Mouse (Mus musculus) midbrain, embryonic 13.5 days (tissue): ENCODE measurements at regions not wholly inside any gene's neighbourhood (a gene's known extent, or its start where the extent isn't known, plus 50 kb on each side); places are given as distances from the start of the nearest gene placed in this dataset.

ENCODE experiments used
- ATAC-seq: fragments of 200-750 bp; cut with Nextera tagmentation; 2 replicates; pipeline ENCODE4 v1.8.0; 2017; ENCODE audit warnings: mild to moderate bottlenecking, moderate TSS enrichment, moderate library complexity
- H3K27ac ChIP-seq: fragments of 300-500 bp; sonication (generic); 2 replicates; pipeline ENCODE4 v1.5.1; 2015; ENCODE audit warnings: inconsistent platforms, mild to moderate bottlenecking, moderate library complexity
- H3K27me3 ChIP-seq: fragments of 300-500 bp; sonication (generic); 2 replicates; pipeline ENCODE4 v1.6.1; 2015; ENCODE audit warnings: mild to moderate bottlenecking, inconsistent platforms
- H3K36me3 ChIP-seq: fragments of 300-500 bp; sonication (generic); 2 replicates; pipeline ENCODE4 v1.6.1; 2015; ENCODE audit warnings: mild to moderate bottlenecking, inconsistent platforms
- H3K4me1 ChIP-seq: fragments of 300-500 bp; sonication (generic); replicated peaks from 2 replicates; pipeline ENCODE4 v1.6.1; 2015; ENCODE audit warnings: inconsistent platforms
- H3K4me2 ChIP-seq: fragments of 300-500 bp; sonication (generic); replicated peaks from 2 replicates; pipeline ENCODE4 v1.6.1; 2015; ENCODE audit warnings: moderate library complexity, mild to moderate bottlenecking, inconsistent platforms
- H3K4me3 ChIP-seq: fragments of 300-500 bp; sonication (generic); replicated peaks from 2 replicates; pipeline ENCODE4 v1.5.1; 2015; ENCODE audit warnings: mild to moderate bottlenecking, inconsistent platforms
- H3K9ac ChIP-seq: fragments of 300-500 bp; sonication (generic); replicated peaks from 2 replicates; pipeline ENCODE4 v1.6.1; 2015; ENCODE audit warnings: mild to moderate bottlenecking, inconsistent platforms
- H3K9me3 ChIP-seq: fragments of 300-500 bp; sonication (generic); 2 replicates; pipeline ENCODE4 v1.6.1; 2016; ENCODE audit warnings: mild to moderate bottlenecking, inconsistent platforms
- WGBS: fragments of 180-500 bp; shearing (Covaris S2); methylation state at CpG from one replicate; pipeline ENCODE4 v1.1.7; 2015; 5-methylcytosine and 5-hydroxymethylcytosine counted together

DNA sequence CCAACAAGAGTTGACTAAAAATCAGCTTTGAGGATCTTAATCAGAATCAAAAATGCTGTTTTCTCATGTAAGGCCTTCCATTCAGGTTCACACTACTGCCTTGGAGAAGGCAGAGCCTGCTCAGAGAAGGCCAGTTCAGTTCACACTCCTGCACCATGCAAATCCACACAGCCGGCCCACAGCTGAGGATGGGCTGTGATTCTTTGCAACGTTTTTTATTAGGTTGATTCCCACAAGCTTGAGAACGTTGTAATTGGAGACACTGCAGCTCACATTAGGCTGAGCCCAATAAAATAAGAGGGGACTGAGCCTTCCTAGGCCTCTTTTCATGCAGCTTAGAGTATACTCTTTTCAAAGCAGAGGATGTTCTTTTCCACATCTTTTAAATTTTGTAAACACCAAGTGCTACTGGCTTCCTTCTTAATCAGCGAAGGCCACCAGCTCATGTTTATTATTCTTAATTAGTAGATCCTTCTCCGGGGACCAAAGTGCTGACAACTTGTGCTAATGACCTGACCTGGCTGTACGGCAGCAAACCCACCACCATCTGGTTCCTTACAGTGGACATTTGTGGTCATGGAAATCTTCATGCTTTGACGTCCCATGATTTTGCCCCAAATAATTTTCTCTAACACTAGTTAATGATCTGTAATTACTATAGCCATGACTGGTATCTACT is 549.8 kb downstream of the Nfib start:
- 63% methylated on average over 7 of the region's 7 CpGs for WGBS
- ATAC-seq: no peak

DNA sequence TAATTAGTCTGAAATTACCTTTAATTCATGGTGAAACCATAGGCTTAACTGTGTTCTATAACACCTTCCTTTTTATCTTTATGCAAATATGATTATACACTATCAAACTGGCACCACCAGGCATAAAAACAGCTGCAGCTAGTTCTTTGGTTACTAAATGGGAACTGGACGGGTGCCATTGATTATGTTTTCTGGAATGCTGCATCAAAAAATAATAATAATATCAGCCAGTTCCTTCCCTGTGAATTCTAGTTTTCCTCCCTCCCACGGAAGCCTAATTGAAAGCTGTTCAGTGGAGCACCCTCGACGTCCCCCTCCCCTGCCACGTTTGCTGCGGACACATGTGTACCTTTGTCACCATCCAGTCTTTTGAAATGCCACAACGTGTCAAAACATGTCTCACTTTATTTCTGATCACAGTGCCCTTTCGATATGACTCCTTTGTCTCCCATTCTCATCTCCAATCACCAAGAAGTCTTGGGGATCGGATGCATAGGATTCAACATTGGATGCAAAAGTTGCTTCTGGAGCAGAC is 551.5 kb downstream of the Nfib start:
- ATAC-seq: no peak
- no peaks in the 10 kb centered on the region for H3K4me1 ChIP-seq
- H3K27me3 ChIP-seq: no peaks in the 10 kb centered on the region
- H3K36me3 ChIP-seq: no peaks in the 10 kb centered on the region
- no peak overlapping the region for H3K9ac ChIP-seq
- H3K9me3 ChIP-seq: no peaks in the 10 kb centered on the region
- H3K4me3 ChIP-seq: no peak overlapping the region
- no peak overlapping the region for H3K27ac ChIP-seq
- 88% methylated on average over 9 of the region's 9 CpGs for WGBS
- H3K4me2 ChIP-seq: no peak overlapping the region

More for the DNA sequence above, 549.8 kb downstream of the Nfib start:
- H3K4me1 ChIP-seq: no peaks in the 10 kb centered on the region
- H3K27ac ChIP-seq: no peak overlapping the region
- H3K27me3 ChIP-seq: no peaks in the 10 kb centered on the region
- no peak overlapping the region for H3K9ac ChIP-seq
- H3K4me3 ChIP-seq: no peak overlapping the region
- no peaks in the 10 kb centered on the region for H3K9me3 ChIP-seq
- no peaks in the 10 kb centered on the region for H3K36me3 ChIP-seq
- H3K4me2 ChIP-seq: no peak overlapping the region

DNA sequence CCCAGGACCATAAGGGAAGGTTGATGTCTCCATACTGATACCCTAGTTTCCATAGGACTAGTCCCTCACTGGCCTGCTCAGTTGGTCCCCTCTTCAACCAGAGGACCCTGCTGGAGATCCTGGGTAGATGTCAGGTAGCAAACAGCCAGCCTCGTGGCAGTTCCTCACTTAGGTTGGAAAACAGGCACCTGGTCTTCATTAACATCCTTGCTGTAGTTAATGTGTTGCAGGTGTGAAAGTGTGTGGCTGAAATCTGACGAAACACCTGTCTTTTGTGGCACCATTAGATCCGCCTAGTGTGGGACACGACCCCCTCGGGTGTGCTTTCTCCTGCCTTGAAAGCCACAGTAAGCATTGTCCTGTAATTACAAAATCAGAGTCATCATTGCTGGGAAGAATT is 551.9 kb downstream of the Nfib start:
- no peak for ATAC-seq
- Histone ChIP-seq H3K9me3 (no peaks in the 10 kb centered on the region), H3K9ac (no peak overlapping the region), H3K4me2 (no peak overlapping the region), H3K27me3 (no peaks in the 10 kb centered on the region), H3K4me3 (no peak overlapping the region), H3K27ac (no peak overlapping the region), H3K4me1 (no peaks in the 10 kb centered on the region), H3K36me3 (no peaks in the 10 kb centered on the region)
- 84% methylated on average over 5 of the region's 5 CpGs for WGBS

DNA sequence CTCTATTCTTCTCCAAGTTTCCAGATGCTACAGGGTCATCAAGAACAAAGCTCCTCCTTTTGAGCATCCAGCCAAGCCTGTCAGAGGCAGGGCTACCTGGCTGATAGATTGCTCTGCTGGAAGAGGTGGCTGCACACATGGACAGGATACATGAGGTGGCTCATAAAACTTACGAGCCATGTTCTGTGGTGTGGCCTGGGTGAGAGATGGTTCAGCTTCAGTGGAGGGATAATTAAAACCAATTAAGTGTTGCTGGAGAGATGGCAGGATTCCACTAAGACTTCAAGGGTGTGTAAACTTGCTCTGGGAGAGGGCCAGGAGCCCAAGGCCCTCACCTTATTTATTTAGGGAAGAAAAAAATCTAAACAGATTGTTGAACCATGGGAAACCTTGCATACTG is 555.6 kb downstream of the Nfib start:
- Histone ChIP-seq H3K4me1 (no peaks in the 10 kb centered on the region), H3K36me3 (no peaks in the 10 kb centered on the region), H3K4me2 (no peak overlapping the region), H3K9me3 (no peaks in the 10 kb centered on the region), H3K4me3 (no peak overlapping the region), H3K9ac (no peak overlapping the region), H3K27me3 (no peaks in the 10 kb centered on the region), H3K27ac (no peak overlapping the region)
- WGBS: 86% methylated on average over 1 of the region's 1 CpGs
- no peak for ATAC-seq

DNA sequence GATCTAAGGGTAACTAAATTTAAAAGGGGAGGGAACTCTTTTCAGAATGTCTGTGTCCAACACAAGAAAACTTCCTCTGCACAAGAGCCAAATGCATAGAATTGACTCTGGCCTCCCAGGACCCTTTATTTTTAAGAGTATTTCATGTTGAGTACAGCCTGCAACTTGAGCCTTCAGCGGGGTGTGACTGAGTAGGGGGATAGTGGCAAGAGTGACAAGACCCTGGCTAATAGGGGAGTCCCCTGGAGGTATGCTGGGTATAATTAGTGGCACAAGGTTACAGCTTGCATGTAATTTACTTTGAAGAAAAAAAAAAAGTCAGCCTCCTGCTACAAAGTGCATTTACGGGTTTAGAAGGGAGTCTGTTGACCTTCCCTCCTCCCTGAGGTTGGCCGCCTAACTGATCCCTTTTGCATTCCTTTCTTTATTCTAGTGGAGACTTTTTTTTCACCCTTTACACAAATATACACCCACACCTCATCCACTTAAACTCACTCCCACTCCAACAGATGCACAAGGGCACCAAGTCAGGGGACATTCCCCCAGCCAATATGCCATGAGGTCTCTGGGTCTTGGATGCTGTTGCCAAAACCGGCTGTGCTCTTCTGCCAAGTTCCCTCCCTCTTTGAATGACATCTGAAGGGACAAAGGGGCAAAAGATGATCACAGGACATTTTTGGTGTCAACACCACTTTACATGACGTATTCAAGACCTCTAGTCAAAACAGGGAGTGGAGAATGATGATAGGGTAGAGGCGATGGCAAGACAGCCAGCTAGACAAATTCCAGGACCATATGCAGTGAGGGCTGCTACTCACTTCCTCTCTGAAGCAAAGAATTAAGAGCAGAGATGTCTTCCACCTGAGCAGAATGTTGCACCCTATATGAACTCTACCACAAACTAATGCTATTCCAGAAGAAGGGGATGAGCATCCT is 557.2 kb downstream of the Nfib start:
- Histone ChIP-seq H3K4me1 (no peaks in the 10 kb centered on the region), H3K4me3 (no peak overlapping the region), H3K27ac (no peak overlapping the region), H3K9ac (no peak overlapping the region), H3K4me2 (no peak overlapping the region), H3K9me3 (no peaks in the 10 kb centered on the region), H3K36me3 (no peaks in the 10 kb centered on the region), H3K27me3 (no peaks in the 10 kb centered on the region)
- no peak for ATAC-seq
- 68% methylated on average over 6 of the region's 6 CpGs for WGBS

DNA sequence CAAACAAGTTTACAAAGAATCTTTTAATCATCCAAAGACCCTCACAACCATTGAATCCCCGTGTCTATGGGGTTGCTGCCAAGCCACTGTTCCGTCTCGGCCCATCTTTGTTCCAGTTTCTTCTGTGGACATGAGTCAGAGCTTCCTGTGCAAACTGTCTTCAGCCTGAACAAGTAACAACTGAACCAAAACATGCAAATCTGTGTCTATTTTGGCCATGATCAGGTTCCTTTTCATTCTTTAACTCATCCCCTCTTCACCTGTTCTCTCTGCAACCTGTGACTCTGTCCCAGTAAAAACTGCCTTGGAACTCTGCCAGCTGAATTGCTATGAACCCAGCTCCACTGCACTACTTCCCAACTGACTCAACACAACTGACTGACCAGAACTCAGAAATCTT is 563.2 kb downstream of the Nfib start:
- H3K9me3 ChIP-seq: no peaks in the 10 kb centered on the region
- no peak overlapping the region for H3K4me2 ChIP-seq
- no peaks in the 10 kb centered on the region for H3K27me3 ChIP-seq
- H3K4me1 ChIP-seq: no peaks in the 10 kb centered on the region
- ATAC-seq: no peak
- no peak overlapping the region for H3K27ac ChIP-seq
- H3K9ac ChIP-seq: no peak overlapping the region
- WGBS: 76% methylated on average over 3 of the region's 3 CpGs
- no peaks in the 10 kb centered on the region for H3K36me3 ChIP-seq
- H3K4me3 ChIP-seq: no peak overlapping the region

DNA sequence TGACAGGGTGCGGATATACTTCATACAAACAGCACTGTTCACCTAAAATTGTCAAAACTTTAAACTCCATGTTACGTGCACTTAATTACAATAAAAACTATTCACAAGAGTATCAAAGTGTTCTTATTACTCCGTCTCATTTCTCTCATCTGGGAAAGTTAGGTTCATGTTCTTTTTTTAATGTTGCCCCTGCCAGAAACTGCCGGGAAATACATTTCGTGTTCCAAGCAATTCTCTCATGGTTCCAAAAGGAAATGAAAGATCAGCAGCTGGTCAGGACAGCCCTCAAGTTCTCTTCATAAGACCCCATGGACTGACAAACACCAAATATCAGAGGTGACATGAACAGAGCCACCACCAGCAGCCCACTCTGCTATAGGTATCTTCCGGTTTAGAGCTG is 565.7 kb downstream of the Nfib start:
- no peaks in the 10 kb centered on the region for H3K27me3 ChIP-seq
- no peak overlapping the region for H3K4me2 ChIP-seq
- H3K27ac ChIP-seq: no peak overlapping the region
- H3K4me3 ChIP-seq: no peak overlapping the region
- H3K4me1 ChIP-seq: no peaks in the 10 kb centered on the region
- ATAC-seq: no peak
- no peaks in the 10 kb centered on the region for H3K9me3 ChIP-seq
- no peaks in the 10 kb centered on the region for H3K36me3 ChIP-seq
- H3K9ac ChIP-seq: no peak overlapping the region
- WGBS: 94% methylated on average over 6 of the region's 6 CpGs

DNA sequence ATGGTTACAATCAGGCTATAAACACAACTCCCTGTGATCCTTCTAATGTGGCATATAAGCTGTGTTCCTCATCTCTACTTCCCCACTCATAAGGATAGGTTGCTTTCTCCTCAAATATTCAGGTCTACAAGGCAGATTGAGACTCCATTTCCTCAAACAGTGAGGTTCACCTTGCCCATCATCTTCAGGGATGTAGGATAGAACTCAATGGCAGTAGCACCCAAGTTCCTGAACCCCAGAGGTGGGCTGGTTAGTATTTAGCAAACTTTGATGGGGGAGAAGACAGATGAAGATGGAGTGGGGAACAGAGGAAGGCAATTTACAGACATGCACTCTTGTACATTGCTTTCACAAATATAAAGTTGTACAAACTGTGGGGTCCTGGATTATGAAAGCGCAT is 566.5 kb downstream of the Nfib start:
- no peak overlapping the region for H3K9ac ChIP-seq
- H3K9me3 ChIP-seq: no peaks in the 10 kb centered on the region
- H3K36me3 ChIP-seq: no peaks in the 10 kb centered on the region
- no peaks in the 10 kb centered on the region for H3K4me1 ChIP-seq
- H3K27ac ChIP-seq: no peak overlapping the region
- no peak overlapping the region for H3K4me2 ChIP-seq
- ATAC-seq: no peak
- 97% methylated on average over 1 of the region's 1 CpGs for WGBS
- H3K27me3 ChIP-seq: no peaks in the 10 kb centered on the region
- H3K4me3 ChIP-seq: no peak overlapping the region

DNA sequence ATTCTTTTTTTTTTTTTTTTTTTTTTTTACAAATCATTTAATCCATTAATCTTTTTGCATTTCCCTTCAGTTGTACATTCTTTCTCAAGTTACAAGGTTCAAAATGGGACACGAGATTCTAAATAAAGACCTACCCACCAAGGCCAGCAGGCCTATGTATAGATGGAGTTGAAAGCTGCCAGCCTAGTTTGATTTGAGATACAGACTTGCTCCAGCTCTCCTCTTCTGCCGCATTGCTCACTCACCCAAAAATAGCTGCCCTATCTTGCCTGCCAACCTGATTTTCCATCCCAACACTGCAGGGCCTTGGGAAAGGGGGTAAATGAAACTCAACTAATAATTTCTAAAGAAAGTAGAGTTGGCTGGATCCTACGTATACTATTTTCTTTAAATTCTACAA is 572.7 kb downstream of the Nfib start:
- no peak overlapping the region for H3K4me3 ChIP-seq
- H3K4me1 ChIP-seq: no peaks in the 10 kb centered on the region
- no peaks in the 10 kb centered on the region for H3K36me3 ChIP-seq
- H3K4me2 ChIP-seq: no peak overlapping the region
- no peak overlapping the region for H3K9ac ChIP-seq
- 94% methylated on average over 3 of the region's 3 CpGs for WGBS
- no peak for ATAC-seq
- no peak overlapping the region for H3K27ac ChIP-seq
- no peaks in the 10 kb centered on the region for H3K27me3 ChIP-seq
- H3K9me3 ChIP-seq: no peaks in the 10 kb centered on the region

DNA sequence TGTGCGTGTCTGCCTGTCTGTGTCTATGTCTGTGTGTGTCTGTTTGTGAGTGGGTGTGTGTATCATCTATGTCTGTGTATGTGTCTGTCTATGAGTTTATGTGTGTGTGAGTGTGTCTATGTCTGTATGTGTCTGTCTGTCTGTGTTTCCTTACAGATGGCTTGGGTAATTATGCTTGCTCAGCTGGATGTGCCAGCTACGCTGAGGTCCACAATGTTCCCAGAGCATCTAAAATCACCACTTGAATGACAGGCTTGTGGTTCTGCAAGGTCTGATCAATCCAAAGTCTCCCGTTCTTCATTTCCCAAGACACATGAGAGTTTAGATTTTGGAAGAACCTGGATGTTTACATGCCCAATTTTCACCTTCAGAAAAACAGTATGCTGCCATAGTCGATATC is 573.2 kb downstream of the Nfib start:
- no peak for ATAC-seq

DNA sequence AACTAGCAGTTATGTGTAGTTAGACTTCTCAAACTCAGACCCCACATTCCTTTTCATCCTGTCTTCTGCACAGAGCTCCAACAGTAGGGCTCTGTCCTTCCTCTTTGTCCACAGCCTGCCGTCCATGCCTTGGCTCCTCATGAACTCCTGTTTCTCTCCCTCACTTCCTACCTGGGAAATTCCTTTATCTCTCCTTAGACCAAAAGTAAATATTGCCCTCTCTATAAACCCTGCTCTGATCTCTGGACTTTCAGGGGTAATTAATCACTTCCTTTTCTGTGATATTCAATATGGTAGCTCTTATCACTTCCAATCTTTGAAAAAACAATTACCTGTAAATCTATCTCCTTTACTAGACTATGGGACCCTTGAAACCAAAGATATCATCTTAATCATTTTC is 576.1 kb downstream of the Nfib start:
- ATAC-seq: no peak
- Histone ChIP-seq H3K9ac (no peak overlapping the region), H3K4me2 (no peak overlapping the region), H3K36me3 (no peaks in the 10 kb centered on the region), H3K27me3 (no peaks in the 10 kb centered on the region), H3K27ac (no peak overlapping the region), H3K9me3 (no peaks in the 10 kb centered on the region), H3K4me1 (no peaks in the 10 kb centered on the region), H3K4me3 (no peak overlapping the region)
- WGBS: 85% methylated on average over 1 of the region's 1 CpGs

More for the DNA sequence above, 573.2 kb downstream of the Nfib start:
- Histone ChIP-seq H3K4me2 (no peak overlapping the region), H3K9ac (no peak overlapping the region), H3K27ac (no peak overlapping the region), H3K36me3 (no peaks in the 10 kb centered on the region), H3K4me3 (no peak overlapping the region), H3K27me3 (no peaks in the 10 kb centered on the region), H3K4me1 (no peaks in the 10 kb centered on the region), H3K9me3 (no peaks in the 10 kb centered on the region)
- WGBS: 82% methylated on average over 4 of the region's 4 CpGs

DNA sequence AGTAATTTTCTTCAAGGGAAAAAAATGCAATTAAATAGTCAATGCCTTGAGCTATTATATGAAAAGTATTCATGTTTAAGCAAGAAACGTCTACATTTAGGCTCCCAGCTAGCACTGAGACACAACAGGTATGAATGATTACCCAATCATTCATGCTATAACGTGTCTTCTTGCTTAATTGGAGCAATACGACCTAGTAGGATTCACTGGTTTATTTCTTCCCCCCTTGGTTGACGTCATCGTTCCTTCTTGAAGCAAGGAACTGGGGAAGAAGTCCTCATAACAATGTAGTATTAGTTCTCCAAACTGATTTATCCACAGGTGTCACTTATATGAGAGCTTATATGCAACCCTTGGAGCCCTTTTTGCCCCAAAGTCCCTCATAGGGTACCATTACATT is 581.8 kb downstream of the Nfib start:
- 87% methylated on average over 5 of the region's 5 CpGs for WGBS
- Histone ChIP-seq H3K27ac (no peak overlapping the region), H3K9ac (no peak overlapping the region), H3K4me2 (no peak overlapping the region), H3K4me1 (no peaks in the 10 kb centered on the region), H3K9me3 (no peaks in the 10 kb centered on the region), H3K27me3 (no peaks in the 10 kb centered on the region), H3K4me3 (no peak overlapping the region), H3K36me3 (no peaks in the 10 kb centered on the region)
- ATAC-seq: no peak
